Mouse (Mus musculus): ENCODE measurements at regions not wholly inside any gene's neighbourhood (a gene's known extent, or its start where the extent isn't known, plus 50 kb on each side); places are given as distances from the start of the nearest gene placed in this dataset.

DNA sequence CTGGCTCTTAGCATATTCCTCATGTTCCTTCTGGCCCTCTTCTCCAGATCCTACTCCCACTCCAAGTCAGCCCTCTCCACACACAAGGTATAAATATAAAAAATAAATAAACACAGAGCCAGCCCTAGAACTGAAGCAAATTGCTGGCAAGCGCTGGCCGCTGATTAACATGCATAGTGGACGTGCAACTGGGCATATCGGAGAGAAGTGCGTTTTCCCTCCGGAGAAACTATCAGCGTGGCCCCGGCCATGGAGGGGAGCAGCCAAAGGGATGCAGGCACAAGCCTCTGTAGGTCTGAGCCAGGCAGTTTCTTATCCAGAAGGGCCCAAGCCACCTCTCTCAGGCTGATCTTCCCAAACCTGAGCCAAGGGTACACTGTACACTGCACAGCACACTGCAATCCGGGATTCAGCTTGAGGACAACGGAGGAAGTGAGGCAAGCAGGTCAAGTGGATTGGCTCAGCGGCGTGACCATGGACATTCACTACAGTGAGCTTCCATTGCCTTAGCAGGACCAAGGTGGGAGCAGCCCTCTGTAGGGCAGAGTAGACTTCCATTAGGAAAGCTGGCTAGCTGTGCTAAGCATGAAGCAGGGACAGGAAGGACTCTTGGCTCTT lies 131.3 kb upstream of the Pja1 start:
- no peak for ATAC-seq (replicated peaks; ENCODE audit: insufficient number of reproducible peaks, low FRiP score, low TSS enrichment, poor library complexity, severe bottlenecking)

DNA sequence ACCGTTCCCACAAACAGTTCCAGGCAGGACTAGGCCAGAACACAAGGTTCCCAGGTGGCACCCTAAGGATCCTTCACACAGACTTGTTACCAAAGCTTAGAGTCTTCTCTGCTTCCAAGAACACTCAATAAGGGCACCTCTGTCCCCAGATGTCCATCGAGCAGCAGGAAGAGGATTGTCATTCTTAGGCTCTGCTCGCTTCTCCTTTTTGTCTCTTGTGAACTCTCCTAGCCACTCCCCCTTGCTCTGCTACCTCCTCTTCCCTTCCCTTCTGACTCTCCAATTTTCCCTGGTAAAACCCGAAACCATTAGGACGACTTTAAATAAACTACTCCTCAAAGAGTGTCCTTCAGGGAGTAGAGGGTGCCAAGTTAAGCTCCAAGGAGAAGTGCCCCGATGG lies 124.4 kb upstream of the Pja1 start:
- ATAC-seq (replicated peaks; ENCODE audit: insufficient number of reproducible peaks, low FRiP score, low TSS enrichment, poor library complexity, severe bottlenecking), result no peak

DNA sequence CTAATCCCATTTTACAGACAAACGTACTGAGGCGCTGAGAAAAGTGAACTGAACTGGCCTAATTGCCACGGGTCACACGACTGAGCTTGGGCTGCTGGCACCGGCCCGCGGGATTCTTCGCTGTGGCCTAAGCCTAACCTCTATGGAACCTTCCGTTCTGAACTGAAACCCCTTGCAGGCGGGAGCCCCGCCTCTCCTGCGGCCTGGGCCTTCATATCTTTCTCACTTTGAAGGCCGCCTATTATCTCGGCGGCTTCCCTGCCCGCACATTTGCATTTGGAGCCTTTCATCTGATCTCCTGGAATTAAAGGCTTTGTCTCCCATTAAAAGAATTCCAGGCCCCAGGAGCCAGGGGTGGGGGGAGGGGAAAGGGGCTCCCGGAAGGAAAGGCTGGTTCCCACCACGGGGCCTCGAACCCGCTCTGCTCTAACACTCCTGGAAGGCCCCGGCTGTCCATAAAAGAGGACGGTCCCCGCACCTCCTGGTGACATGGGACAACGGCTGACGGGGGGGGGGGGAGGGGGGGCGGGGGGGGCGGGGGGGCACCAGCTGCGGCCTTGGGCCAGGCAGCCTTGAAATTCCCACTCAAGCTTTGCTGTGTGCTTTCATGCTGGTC lies 122.9 kb upstream of the Pja1 start:
- no peak for ATAC-seq (replicated peaks; ENCODE audit: insufficient number of reproducible peaks, low FRiP score, low TSS enrichment, poor library complexity, severe bottlenecking)

DNA sequence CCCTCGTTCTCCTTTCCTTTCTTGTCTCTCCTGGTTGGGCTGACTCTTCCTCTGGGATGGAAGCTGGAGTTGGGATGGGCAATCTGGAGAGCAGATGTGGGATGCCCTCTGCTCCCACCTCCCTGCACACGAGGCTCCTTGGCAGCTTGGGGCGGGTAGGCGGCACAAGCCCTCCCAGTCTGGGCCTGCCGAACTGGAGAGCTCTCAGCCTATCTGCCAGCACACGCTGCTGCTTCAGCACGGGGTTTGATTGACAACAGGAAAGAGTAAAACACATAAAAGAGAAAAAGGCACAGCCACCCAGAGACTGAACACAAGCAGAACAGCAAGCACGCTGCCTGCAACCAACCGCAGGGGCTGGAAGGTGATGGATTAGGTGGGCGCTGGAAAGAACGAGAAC lies 121.9 kb upstream of the Pja1 start:
- no peak for ATAC-seq (replicated peaks; ENCODE audit: insufficient number of reproducible peaks, low FRiP score, low TSS enrichment, poor library complexity, severe bottlenecking)

DNA sequence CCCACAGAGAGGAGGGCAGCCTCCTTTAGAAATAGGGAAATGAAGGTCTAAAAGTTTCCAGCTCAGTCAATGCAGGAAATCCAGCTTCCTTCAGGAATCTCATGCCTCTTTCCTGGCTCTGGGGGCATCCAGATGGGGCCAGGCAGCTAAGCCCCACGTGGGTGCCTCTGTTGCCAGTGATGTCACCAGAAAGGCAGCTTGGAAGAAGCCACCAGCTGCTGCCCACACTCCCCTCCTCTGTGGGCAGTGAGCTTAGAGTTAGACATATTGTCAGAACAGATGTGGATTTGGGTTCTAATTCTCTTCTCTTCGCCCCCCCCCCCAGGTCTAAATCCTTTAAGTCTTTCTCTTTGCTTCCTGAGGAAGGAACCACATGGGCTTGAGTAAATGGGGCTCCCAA lies 116.2 kb upstream of the Pja1 start:
- ATAC-seq (replicated peaks; ENCODE audit: insufficient number of reproducible peaks, low FRiP score, low TSS enrichment, poor library complexity, severe bottlenecking), result no peak

DNA sequence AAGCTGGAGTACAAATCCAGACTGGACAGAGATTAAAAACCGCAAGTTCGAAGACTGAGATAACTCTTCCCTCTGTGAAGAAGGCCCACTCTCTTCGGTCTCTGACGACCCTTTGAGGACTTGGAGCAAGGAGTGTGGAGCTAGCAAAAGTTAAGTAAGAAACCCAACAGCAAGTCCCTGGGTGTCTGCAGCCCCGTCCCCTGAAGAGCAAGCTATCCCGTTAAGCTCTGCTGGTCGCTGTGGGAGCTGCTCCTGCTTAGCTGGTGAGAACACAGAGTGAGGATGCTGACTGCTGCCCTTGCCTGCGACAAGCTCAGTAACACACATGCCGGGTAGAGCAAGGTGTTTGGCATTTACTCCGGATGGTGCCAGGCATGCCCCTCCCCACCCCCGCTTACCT lies 115.2 kb upstream of the Pja1 start:
- no peak for ATAC-seq (replicated peaks; ENCODE audit: insufficient number of reproducible peaks, low FRiP score, low TSS enrichment, poor library complexity, severe bottlenecking)

DNA sequence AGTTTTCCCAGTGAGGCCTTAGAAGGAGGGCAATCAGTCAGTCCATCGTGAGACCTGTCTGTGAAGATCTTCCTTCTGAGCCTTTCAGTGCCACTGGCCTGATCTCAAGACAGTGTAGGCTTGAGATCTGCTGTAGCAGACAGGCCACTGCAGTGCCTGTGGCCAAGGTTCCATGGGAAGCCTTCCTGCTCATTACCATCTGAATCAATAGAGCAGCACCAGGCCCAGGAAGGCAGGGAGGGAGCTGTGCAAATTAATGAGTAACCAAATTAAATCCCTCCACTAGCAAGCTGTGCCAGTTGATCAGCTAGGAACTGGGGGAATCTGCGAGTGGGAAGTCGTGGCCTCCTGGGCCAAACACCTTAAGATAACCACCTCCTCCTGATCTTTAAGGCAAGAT lies 114.6 kb upstream of the Pja1 start:
- ATAC-seq (replicated peaks; ENCODE audit: insufficient number of reproducible peaks, low FRiP score, low TSS enrichment, poor library complexity, severe bottlenecking), result no peak

DNA sequence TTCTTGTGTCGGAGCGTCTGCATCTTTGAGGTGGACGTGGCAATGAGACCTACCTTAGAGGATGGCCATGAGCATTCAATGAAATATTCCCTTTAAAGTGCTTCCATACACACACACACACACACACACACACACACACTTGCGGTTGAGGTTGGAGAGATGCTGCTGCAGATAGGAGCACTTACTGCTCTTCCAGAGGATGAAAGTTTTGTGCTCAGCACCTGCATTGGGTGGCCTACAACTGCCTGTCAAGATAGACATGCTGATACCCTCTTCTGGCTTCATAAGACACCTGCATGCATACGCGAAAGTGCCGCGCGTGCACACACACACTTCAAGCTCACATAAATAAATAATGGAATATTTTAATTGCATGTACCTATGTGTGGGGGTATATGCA lies 111.5 kb upstream of the Pja1 start:
- ATAC-seq (replicated peaks; ENCODE audit: insufficient number of reproducible peaks, low FRiP score, low TSS enrichment, poor library complexity, severe bottlenecking), result no peak

DNA sequence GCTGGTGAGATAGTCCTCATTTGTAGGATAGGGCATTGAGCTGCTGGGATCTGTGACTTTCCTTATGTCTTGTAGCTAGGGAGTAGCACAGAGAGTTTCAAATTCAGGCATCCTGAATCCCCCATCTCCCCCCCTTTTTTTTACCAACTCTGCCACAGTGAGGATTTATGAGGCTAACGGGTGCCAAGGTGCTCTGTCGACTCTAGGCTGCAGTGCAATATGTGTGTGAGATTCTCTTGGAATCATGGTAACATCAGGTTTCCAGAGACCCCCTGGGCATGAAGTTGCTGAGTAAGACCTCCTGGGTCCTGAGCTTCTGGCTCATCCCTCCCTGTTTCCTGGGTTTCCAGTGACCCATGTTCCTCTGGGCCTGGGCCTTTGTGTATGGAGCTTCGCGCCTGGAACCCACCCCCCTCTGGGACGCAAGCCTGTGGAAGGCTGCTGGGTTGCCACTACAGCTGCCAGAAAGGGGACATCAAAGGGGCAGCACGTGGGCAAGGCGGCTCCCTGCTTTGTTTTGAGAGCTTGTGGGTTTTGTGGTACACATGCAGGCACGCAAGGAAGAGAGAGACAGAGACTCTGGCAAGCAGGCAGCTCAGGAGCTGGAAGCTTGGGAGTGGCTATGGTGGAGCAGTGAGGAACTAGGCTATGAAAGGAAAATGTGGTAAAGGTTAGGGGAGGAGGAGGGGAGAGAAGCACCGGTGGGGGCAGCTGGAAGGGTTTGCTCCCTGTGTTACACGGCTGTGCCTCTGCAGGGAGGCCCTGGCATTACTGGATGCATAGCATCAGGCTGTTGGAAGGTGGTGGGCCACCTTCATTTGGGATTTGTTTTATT lies 110.8 kb upstream of the Pja1 start:
- no peak for ATAC-seq (replicated peaks; ENCODE audit: insufficient number of reproducible peaks, low FRiP score, low TSS enrichment, poor library complexity, severe bottlenecking)

DNA sequence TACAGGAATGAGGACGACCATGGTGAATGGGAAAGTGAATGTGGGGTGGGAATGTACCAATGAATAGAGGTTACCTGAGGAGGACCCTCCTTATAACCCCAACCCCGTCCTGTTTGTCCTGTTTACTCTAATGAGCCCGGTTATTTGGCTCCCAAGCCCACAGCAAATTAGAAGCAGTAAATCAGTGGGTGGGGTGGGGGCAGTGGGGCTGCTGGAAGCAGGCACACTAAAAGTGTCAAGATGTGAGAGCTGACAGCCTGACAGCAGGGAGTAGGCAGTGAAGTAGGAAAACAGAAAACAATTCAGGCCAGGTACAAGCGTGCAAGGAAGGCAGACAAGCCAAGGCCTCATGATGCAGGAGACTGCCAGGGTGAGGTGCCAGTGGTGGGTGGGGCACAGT lies 108.1 kb upstream of the Pja1 start:
- no peak for ATAC-seq (replicated peaks; ENCODE audit: insufficient number of reproducible peaks, low FRiP score, low TSS enrichment, poor library complexity, severe bottlenecking)

DNA sequence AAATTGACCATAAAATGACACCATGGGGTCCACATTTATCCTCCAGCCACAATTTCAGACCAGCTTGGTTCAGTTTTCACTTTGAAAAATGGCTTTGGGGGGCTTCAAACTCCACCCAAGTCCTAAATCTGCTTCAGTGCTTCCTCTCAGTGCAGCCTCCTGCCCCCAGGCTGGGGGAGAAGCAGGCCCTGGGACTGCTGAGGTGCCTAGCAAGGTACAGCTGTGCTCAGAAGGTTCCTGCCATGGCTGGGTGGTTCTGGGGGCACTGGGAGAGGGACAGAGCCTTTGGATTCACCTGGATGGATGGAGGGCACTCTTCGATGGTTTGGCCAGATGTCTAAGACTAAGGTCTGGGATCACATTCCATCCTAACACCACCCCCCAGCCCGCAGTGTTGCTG lies 107.7 kb upstream of the Pja1 start:
- ATAC-seq (replicated peaks; ENCODE audit: insufficient number of reproducible peaks, low FRiP score, low TSS enrichment, poor library complexity, severe bottlenecking), result no peak

DNA sequence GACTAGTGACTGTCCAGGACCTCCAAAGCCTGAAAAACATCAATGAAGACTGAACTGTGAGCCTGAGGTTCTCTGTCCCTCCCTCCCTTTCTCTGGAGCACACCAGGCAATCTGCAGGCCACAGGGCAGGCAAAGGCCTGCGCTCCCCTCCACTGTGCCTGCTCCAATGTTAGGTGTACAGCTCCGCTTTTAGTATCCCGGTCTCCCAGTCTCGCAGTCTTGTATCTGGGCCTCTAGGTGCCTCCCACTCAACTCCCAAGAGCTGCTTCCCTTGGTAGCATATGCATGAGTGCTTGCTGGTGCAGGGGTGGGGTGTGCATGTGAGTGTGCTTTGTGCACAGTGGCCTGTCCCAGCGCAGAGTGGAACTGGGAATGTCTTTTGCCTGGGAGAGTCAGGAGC lies 104.0 kb upstream of the Pja1 start:
- ATAC-seq (replicated peaks; ENCODE audit: insufficient number of reproducible peaks, low FRiP score, low TSS enrichment, poor library complexity, severe bottlenecking), result no peak

DNA sequence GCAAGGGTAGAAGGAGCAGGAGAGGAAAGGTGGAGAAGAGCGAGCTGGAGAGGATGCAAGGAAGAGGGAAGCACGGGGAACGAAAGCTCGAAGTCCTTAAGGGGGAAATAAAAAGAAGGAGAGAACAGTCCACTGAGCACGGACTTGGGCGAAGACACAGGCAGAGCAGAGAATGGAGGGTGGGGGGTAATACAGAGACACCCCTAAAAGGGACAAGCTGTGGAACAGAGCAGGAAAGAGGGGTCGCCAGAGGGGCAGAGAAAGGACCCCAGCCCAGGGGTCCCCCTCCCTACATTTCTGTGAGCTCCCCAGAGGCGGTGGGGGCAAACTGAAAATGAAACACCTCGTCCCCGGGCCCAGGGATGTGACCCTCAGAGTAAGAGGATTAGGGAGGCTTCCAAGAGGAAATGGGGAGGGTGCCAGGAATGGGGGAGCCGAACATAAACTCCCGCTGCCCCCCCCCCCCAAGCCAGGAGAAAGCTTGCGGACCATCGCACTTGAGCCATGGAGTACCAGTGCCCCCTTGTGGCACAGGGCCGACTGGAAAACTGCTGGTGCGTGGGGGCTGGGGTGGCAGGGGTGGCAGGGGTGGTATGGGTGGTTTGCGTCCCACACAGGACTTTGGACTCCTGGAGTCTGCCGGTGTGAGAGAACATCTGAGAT lies 103.5 kb upstream of the Pja1 start:
- no peak for ATAC-seq (replicated peaks; ENCODE audit: insufficient number of reproducible peaks, low FRiP score, low TSS enrichment, poor library complexity, severe bottlenecking)

DNA sequence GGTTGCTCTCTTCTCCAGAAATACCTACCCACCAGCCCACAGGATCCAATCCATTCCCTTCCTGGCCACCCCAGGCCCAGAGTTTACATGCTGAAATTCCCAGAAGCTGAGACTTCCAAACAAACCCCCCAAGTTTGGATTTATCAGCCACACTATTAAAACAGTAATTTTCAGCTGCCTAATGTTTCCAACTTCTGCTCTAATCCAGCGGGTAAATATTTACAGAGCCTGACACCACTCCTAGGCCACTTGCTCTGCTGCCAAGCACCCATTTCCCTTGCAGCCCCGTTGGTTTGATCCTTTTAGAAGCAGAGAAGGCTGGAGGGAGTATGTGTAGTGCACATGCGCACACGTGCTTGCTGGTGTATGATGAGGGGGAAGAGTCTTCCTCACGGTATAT lies 99.1 kb upstream of the Pja1 start:
- ATAC-seq (replicated peaks; ENCODE audit: insufficient number of reproducible peaks, low FRiP score, low TSS enrichment, poor library complexity, severe bottlenecking), result no peak

DNA sequence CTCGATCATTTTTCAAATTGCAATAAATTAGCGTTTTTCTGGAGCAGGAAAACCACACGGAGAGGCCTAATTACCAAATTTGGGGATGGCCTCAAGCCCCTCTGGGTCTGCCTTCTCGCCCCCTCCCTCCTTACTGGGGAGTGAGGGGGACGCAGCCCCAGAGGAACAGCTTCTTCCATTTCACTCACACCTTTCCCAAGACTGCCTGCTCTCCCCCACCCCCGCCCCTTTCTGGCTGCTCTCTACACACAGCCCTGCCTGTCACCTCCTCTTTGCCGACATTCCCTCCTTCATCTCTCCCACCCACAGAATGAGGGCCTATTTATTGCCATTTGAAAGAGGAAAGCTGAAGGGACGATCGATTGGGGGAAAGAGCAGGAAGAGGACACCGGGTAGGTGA lies 97.2 kb upstream of the Pja1 start:
- ATAC-seq (replicated peaks; ENCODE audit: insufficient number of reproducible peaks, low FRiP score, low TSS enrichment, poor library complexity, severe bottlenecking), result no peak

DNA sequence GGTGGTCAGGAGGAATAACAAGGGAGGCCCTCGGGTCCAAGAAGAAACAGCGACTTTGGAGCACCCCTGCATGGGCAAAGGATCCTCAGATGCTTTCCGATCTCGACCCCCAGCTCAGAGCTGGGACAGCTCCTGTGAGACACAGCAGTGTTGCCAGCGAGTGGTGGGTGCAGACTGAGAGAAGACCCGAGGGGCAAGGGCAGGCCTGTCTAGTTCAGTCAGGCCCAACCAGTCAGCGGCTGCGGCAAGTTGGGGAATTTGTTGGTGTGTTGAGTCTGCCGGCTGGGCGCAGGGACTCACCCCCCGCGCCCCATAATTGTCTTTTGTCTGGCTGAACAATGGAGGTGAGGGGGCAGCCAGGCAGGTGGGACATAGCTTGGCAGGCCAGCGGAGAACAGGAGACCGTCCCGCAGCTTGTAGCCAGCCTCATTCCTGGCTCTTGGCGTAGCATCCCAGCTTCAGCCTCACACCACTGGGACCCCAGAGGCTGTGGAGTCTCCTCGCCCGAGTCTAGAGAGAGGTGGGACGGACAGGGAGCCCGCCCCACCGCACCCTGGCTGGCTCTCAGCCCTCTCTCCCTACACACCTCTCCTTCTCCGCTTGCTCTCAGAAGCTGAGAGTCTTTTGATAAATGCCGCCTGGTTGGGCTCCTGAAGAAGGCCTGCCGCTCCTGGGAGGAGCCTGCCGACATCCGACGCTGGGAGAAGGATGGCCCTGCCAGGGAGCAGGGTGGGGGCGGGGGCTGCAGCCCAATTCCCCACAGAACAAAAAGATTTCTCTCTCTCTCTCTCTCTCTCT lies 96.5 kb upstream of the Pja1 start:
- no peak for ATAC-seq (replicated peaks; ENCODE audit: insufficient number of reproducible peaks, low FRiP score, low TSS enrichment, poor library complexity, severe bottlenecking)

DNA sequence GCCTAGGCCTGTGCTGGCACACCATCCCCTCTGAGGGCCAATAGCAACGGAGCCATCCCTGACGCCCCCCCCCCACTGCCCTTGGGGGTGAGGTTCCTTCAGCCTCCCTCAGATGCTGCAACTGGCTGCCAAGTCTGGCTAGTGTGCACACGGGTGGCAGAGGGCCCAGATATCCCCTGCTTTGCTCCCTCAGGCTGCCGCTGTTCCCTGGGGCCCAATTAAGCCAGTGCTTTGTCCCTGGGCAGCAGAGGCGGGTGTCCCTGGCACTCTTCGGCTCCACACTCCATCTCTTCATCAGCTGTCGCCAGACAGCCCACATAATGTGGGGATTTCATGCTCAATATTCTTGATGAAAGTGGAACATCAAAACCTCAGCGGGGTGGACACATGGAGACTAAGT lies 90.9 kb upstream of the Pja1 start:
- no peak for ATAC-seq (replicated peaks; ENCODE audit: insufficient number of reproducible peaks, low FRiP score, low TSS enrichment, poor library complexity, severe bottlenecking)

DNA sequence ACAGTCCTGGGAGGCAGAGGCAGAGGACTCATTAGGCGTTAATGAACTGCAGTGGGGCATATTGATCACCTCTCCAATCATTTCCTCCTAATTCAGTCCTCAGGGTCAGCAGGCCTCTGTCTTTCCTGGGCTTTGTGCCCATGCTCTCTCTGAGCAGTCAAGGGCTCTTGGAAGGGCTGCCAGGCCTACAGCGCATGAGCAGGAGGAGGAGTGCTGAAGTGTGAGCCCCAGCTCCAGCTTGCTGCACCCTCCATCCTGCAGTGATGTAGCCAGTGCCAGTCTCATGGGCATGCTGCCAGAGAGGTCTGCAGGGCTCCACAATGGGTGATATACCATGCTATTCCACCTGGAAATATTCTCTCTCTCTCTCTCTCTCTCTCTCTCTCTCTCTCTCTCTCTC lies 89.6 kb upstream of the Pja1 start:
- no peak for ATAC-seq (replicated peaks; ENCODE audit: insufficient number of reproducible peaks, low FRiP score, low TSS enrichment, poor library complexity, severe bottlenecking)

DNA sequence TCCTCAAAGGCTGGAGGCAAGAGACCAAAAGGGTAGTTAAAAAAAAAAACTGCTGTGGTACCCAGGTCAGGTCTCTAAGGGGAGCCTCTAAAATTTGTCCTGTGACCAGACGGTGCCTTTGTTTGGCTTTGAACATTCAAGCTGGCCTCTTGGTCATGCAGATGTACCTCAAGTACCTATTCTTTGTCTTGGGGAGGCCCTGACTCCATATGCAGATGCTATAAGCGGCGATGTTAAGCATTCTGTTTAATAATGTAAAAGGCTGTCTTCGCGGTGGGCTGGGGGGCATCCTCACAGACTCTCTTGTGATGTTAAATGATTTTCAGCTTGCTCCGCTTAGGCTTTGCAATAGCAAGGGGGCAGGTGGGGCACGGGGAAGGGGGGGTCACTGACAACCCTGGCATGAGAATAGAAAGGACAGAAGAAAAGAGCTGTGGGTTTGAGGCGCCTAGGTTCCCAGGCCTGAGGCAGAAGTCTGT lies 85.8 kb upstream of the Pja1 start:
- no peak for ATAC-seq (replicated peaks; ENCODE audit: insufficient number of reproducible peaks, low FRiP score, low TSS enrichment, poor library complexity, severe bottlenecking)

All from monocyte, adult 5-6 weeks (primary cell).